Mouse (Mus musculus) heart, adult 2 months (tissue): ENCODE data around the gene Zfp352.

Experiments
- CTCF ChIP-seq: fragments of 200-600 bp; IDR thresholded peaks from 2 replicates; pipeline ENCODE4 v1.8.1; 2022; ENCODE audit warnings: antibody characterized with exemption, mild to moderate bottlenecking, moderate library complexity
- EP300 ChIP-seq: fragments of 200-500 bp; IDR thresholded peaks from 2 replicates; pipeline ENCODE4 v1.6.1; 2011; ENCODE audit warnings: low read depth, low read length, control low read depth; ENCODE audit not compliant: insufficient read depth
- POLR2A ChIP-seq: fragments of 200-500 bp; IDR thresholded peaks from 2 replicates; pipeline ENCODE4 v1.6.1; 2011; ENCODE audit warnings: mild to moderate bottlenecking, low read depth, low read length, control low read depth; ENCODE audit not compliant: insufficient read depth

- TF ChIP-seq CTCF: no peak
- TF ChIP-seq POLR2A: no peak
- no peak for TF ChIP-seq EP300
Measured at GRCm38 (mm10) chr4:90174036-90174435, 44.6 kb upstream of the Zfp352 start.
